Comparison of ENCODE assay signal across 25 mouse cellular contexts in genomic region chr14:52060800-52061199, GRCm38 (mm10). TPM values are rescaled to one million over a fixed set of nuclear protein-coding genes. Genes with fewer than 3 reads are reported as not detected.
A peak's percentile ranks its signal among the peaks of the same experiment; 100 is the strongest.
DNase-seq lines count a peak whose midpoint lies in the region; ATAC-seq and TF ChIP-seq lines count a peak whose summit lies in the region.
"Had no signal": no experiment of that assay in that cellular context is flagged by ENCODE, and none has a peak within 500 bp of the region (broad histone marks: within the 10 kb centered on the region; RNA-seq: fewer than 3 reads in every experiment).

No protein-coding gene starts in this region.

- no peaks in the 10 kb centered on the region for H3K36me3 ChIP-seq in kidney, adult 2 months (ENCODE audit: control insufficient read depth, insufficient read depth, low read length)
- H3K36me3 ChIP-seq in kidney, embryonic 14.5 days (ENCODE audit: control insufficient read depth, insufficient read depth, low read length): no peaks in the 10 kb centered on the region
- H3K36me3 ChIP-seq: limb, embryonic 12.5 days; liver, embryonic 12.5 days had no signal

- DNase-seq in kidney, adult 2 months: peak; percentile 27
- peak; percentile 56 for DNase-seq in brain, embryonic 14.5 days (ENCODE audit: low read depth)
- DNase-seq in cerebellum, adult 2 months: peak; percentile 98 to 99
- peak; percentile 97 to 99 for DNase-seq in cerebellum, postnatal 36 days
- DNase-seq in embryo, embryonic 10 days (ENCODE audit: low spot score): no peak
- DNase-seq: adrenal gland, postnatal 25 days; embryo, embryonic 11 days; gastrocnemius, adult 2 months; heart, postnatal 4 days; lung, embryonic 14.5 days; lung, postnatal 36 days; thymus, postnatal 4 days had no signal

- H3K9me3 ChIP-seq in kidney, embryonic 14.5 days (ENCODE audit: control insufficient read depth, low read length): no peaks in the 10 kb centered on the region
- H3K9me3 ChIP-seq: limb, embryonic 12.5 days; liver, embryonic 12.5 days had no signal

- TF ChIP-seq CTCF in kidney, adult 2 months (conservative IDR thresholded peaks at IDR 0.05; ENCODE audit: insufficient read depth, insufficient read length, low read depth, low read length): no peak
- no peak for TF ChIP-seq CTCF in brain, embryonic 14.5 days (IDR thresholded peaks at IDR 0.05; ENCODE audit: borderline replicate concordance, extremely low read depth, insufficient read depth, insufficient read length)
- no peak for TF ChIP-seq CTCF in cerebellum, adult 2 months (IDR thresholded peaks at IDR 0.05; ENCODE audit: borderline replicate concordance, insufficient read depth, low read depth, low read length)

- no peak overlapping the region for H3K4me3 ChIP-seq in kidney, adult 2 months (ENCODE audit: insufficient read depth, low read depth, low read length)
- no peak overlapping the region for H3K4me3 ChIP-seq in kidney, embryonic 14.5 days (ENCODE audit: low read length)
- no peak overlapping the region for H3K4me3 ChIP-seq in cerebellum, adult 2 months (replicated peaks; ENCODE audit: insufficient read depth, low read depth, low read length)
- H3K4me3 ChIP-seq: gastrocnemius, adult 2 months; layer of hippocampus, adult 2 months; left cerebral cortex, adult 2 months; limb, embryonic 12.5 days; liver, embryonic 12.5 days had no signal

- H3K4me1 ChIP-seq in kidney, adult 2 months (ENCODE audit: control insufficient read depth, insufficient read depth, low read length): no peaks in the 10 kb centered on the region
- no peaks in the 10 kb centered on the region for H3K4me1 ChIP-seq in kidney, embryonic 14.5 days (ENCODE audit: control insufficient read depth, insufficient read depth, low read length)
- H3K4me1 ChIP-seq in cerebellum, adult 2 months (ENCODE audit: control insufficient read depth, insufficient read depth, low read length): peaks cover 26% of the 10 kb centered on the region
- H3K4me1 ChIP-seq: limb, embryonic 12.5 days; liver, embryonic 12.5 days had no signal

- ATAC-seq in kidney, embryonic 14.5 days (ENCODE audit: low FRiP score, low TSS enrichment): no peak
- no peak for ATAC-seq in frontal cortex, adult (ENCODE audit: low TSS enrichment)
- ATAC-seq: hindbrain, embryonic 16.5 days; intestine, postnatal 0 days; liver, embryonic 12.5 days had no signal

- no peak overlapping the region for H3K27ac ChIP-seq in kidney, adult 2 months (ENCODE audit: insufficient read depth, low read depth, low read length)
- H3K27ac ChIP-seq in kidney, embryonic 14.5 days (ENCODE audit: low read depth, low read length): no peak overlapping the region
- peak overlapping the region; percentile 95; the same call in 1 of the 2 replicates for H3K27ac ChIP-seq in cerebellum, adult 2 months (ENCODE audit: insufficient read depth, low read length)
- H3K27ac ChIP-seq: gastrocnemius, adult 2 months; kidney, postnatal 0 days; layer of hippocampus, adult 2 months; left cerebral cortex, adult 2 months; limb, embryonic 12.5 days; liver, embryonic 12.5 days had no signal

- no peak for TF ChIP-seq POLR2A in kidney, adult 2 months (IDR thresholded peaks at IDR 0.05; ENCODE audit: low read depth, low read length)
- no peak for TF ChIP-seq POLR2A in brain, embryonic 14.5 days (IDR thresholded peaks at IDR 0.05; ENCODE audit: borderline replicate concordance, extremely low read depth, insufficient read depth, insufficient read length, poor library complexity, severe bottlenecking)
- no peak for TF ChIP-seq POLR2A in cerebellum, adult 2 months (IDR thresholded peaks at IDR 0.05; ENCODE audit: borderline replicate concordance, insufficient read depth, low read length)

- H3K27me3 ChIP-seq in kidney, adult 2 months (replicated peaks; ENCODE audit: control insufficient read depth, insufficient read depth, low read length): no peaks in the 10 kb centered on the region
- no peaks in the 10 kb centered on the region for H3K27me3 ChIP-seq in kidney, embryonic 14.5 days (ENCODE audit: control insufficient read depth, insufficient read depth, low read length)
- no peaks in the 10 kb centered on the region for H3K27me3 ChIP-seq in cerebellum, adult 2 months (ENCODE audit: control insufficient read depth, insufficient read depth, low read length)
- H3K27me3 ChIP-seq: CH12.LX; limb, embryonic 12.5 days had no signal

- no peak overlapping the region for H3K9ac ChIP-seq in kidney, embryonic 14.5 days (ENCODE audit: low read depth, low read length)
- H3K9ac ChIP-seq: limb, embryonic 12.5 days; liver, embryonic 12.5 days; lung, embryonic 14.5 days had no signal

- 71% methylated on average over 1 of the region's 1 CpGs for WGBS in kidney, adult 2 months
- WGBS in kidney, embryonic 14.5 days: 86% methylated on average over 1 of the region's 1 CpGs
- 19% methylated on average over 1 of the region's 1 CpGs for WGBS in cerebellum, adult 2 months

- no peak overlapping the region for H3K4me2 ChIP-seq in kidney, embryonic 14.5 days (replicated peaks; ENCODE audit: low read depth, low read length)
- H3K4me2 ChIP-seq: limb, embryonic 12.5 days; liver, embryonic 12.5 days; lung, embryonic 14.5 days had no signal

RNA-seq across cellular contexts. Expression of gene Olfr221, which starts 18.5 kb away (rescaled TPM):
- not detected in 2 replicates for polyA plus RNA-seq in kidney, adult 2 months (2012; rRNA removed)
- polyA plus RNA-seq in kidney, embryonic 14.5 days (2014; fragmentation: Nextera tagmentation; extraction: Ambion mirVana): not detected in 2 replicates
- polyA plus RNA-seq in brain, embryonic 14.5 days (2012; rRNA removed): not detected in 2 replicates
- 0.03 and 0.10 TPM in 2 replicates for polyA plus RNA-seq in cerebellum, adult 2 months (2012; rRNA removed)
- polyA plus RNA-seq: embryonic facial prominence, embryonic 14.5 days; heart, embryonic 14.5 days; hindbrain, embryonic 16.5 days; intestine, postnatal 0 days; kidney, postnatal 0 days; limb, embryonic 12.5 days; liver, embryonic 12.5 days; lung, embryonic 14.5 days; neural tube, embryonic 11.5 days had no signal

RNA-seq across cellular contexts. Expression of gene Zfp219, which starts 40.3 kb away (rescaled TPM):
- 43.2 and 61.8 TPM in 2 replicates for polyA plus RNA-seq in kidney, adult 2 months (2012; rRNA removed)
- polyA plus RNA-seq in kidney, embryonic 14.5 days (2014; fragmentation: Nextera tagmentation; extraction: Ambion mirVana): 44.5 and 45.5 TPM in 2 replicates
- polyA plus RNA-seq in brain, embryonic 14.5 days (2012; rRNA removed): 177 and 242 TPM in 2 replicates
- polyA plus RNA-seq in cerebellum, adult 2 months (2012; rRNA removed): 184 and 188 TPM in 2 replicates

RNA-seq across cellular contexts. Expression of gene Hnrnpc, which starts 43.0 kb away (rescaled TPM):
- polyA plus RNA-seq in kidney, adult 2 months (2012; rRNA removed): 62.9 and 90.0 TPM in 2 replicates
- polyA plus RNA-seq in kidney, embryonic 14.5 days (2014; fragmentation: Nextera tagmentation; extraction: Ambion mirVana): 718 and 725 TPM in 2 replicates
- 405 and 455 TPM in 2 replicates for polyA plus RNA-seq in brain, embryonic 14.5 days (2012; rRNA removed)
- 254 and 281 TPM in 2 replicates for polyA plus RNA-seq in cerebellum, adult 2 months (2012; rRNA removed)

RNA-seq across cellular contexts. Expression of gene Tmem253, which starts 45.3 kb away (rescaled TPM):
- 2.4 and 2.5 TPM in 2 replicates for polyA plus RNA-seq in kidney, adult 2 months (2012; rRNA removed)
- polyA plus RNA-seq in kidney, embryonic 14.5 days (2014; fragmentation: Nextera tagmentation; extraction: Ambion mirVana): 0.57 and 1.1 TPM in 2 replicates
- polyA plus RNA-seq in brain, embryonic 14.5 days (2012; rRNA removed): 1.9 and 3.6 TPM in 2 replicates
- polyA plus RNA-seq in cerebellum, adult 2 months (2012; rRNA removed): 2.0 and 2.4 TPM in 2 replicates

RNA-seq across cellular contexts. Expression of gene Rpgrip1, which starts 49.7 kb away (rescaled TPM):
- polyA plus RNA-seq in kidney, adult 2 months (2012; rRNA removed): 2.5 and 2.9 TPM in 2 replicates
- polyA plus RNA-seq in kidney, embryonic 14.5 days (2014; fragmentation: Nextera tagmentation; extraction: Ambion mirVana): 76.5 and 134 TPM in 2 replicates
- polyA plus RNA-seq in brain, embryonic 14.5 days (2012; rRNA removed): 2.0 and 2.3 TPM in 2 replicates
- 1.1 and 1.2 TPM in 2 replicates for polyA plus RNA-seq in cerebellum, adult 2 months (2012; rRNA removed)
